Mouse (Mus musculus): Measurements from ENCODE around the gene Gm19426.

Gene Gm19426

DNA sequence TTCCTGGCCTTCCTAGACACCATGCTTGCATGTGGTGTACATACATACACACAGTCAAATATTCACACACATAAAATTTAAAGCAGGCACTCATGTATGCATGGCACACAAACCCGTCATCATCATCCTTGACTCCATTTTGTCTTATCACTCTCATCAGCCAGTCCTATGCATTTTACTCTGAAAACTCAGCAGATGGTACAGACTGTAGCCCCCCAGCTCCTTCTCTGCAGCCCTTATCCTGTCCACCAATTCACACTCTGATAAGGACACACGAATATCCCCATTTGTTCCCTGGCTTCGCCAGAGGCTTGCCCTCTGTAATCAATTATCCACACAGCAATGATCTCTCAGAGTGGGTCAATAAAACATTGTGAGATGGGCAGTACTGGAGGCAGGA is 22.3 kb downstream of the Gm19426 start:
- DNase-seq (ENCODE audit: low spot score in 2 of 2) = no peak

DNA sequence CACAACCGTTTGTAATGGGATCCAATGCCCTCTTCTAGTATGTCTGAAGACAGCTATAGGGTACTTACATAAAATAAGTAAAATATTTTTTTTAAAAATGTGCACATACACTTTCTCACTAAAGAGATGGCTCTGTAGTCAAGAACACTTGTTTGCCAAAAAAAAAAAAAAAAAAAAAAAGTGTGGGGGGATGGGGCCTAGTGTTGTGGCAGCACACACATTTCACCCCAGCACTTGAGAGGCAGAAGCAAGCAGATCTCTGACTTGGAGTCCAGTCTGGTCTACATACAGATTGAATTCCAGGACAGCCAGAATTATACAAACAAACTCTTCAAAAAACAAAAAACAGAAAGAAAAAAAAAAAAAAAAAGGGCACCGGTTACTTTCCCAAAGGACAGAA is 22.7 kb downstream of the Gm19426 start:
- DNase-seq (ENCODE audit: low spot score in 2 of 2) = no peak

DNA sequence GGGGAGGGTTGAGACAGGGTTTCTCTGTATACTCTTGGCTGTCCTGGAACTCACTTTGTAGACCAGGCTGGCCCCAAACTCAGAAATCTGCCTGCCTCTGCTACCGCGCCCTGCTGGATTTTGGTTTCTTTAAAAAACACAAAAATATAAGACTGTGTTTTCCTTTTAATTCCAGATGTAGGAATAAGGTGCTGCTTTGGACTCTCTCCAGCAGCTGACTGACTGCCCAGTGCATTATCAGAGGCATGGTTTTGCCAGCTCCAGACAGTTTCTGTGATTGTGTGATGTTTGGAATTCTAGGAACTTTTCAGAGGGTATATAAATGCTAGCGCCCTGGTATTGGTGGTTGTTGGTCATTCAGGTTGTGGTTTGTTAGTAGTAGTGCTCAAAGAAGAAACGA is 26.1 kb downstream of the Gm19426 start:
- no peak for DNase-seq (ENCODE audit: low spot score in 2 of 2)

DNA sequence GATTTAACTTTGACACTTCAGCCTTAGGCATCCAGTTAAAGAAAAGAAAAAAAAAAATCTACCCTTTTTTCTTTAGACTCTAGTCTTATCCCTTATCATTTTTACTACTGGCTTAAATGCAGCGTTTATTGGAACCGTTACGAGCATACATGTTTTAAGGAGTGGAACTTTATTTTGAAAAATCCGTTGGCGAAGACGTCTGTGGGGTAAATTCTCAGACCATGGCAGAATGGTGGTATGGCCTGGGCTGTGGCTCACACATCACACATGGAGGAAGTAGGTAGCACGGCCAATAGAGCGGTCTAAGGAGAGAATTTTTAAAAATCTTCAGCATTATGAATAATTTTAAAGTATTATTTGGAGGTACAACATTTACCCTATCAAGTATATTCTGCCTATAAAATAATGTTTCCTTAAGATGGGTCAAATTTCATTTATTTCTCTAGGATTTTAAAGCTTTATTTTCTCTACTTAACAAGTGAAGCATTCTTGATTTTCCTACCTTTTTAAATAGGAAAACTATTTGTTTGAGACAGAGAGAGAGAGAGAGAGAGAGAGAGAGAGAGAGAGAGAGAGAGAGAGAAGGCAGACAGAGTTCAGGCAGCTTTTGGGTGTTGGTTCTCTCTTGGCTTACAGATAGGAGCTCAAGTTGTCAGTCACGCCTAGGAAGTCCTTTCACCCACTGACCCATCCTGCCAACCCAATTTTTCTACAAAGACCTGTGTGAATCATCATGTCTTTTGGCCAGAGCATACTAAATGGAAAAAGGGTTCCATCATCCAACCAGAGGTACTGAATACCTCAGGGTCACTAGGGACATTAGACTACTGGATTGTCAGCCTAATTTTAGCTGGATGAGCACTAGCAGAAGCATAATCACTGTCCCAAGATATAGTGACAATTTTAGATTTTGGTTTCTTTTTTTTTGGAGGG is 26.8 kb downstream of the Gm19426 start:
- no peak for DNase-seq (ENCODE audit: low spot score in 2 of 2)

DNA sequence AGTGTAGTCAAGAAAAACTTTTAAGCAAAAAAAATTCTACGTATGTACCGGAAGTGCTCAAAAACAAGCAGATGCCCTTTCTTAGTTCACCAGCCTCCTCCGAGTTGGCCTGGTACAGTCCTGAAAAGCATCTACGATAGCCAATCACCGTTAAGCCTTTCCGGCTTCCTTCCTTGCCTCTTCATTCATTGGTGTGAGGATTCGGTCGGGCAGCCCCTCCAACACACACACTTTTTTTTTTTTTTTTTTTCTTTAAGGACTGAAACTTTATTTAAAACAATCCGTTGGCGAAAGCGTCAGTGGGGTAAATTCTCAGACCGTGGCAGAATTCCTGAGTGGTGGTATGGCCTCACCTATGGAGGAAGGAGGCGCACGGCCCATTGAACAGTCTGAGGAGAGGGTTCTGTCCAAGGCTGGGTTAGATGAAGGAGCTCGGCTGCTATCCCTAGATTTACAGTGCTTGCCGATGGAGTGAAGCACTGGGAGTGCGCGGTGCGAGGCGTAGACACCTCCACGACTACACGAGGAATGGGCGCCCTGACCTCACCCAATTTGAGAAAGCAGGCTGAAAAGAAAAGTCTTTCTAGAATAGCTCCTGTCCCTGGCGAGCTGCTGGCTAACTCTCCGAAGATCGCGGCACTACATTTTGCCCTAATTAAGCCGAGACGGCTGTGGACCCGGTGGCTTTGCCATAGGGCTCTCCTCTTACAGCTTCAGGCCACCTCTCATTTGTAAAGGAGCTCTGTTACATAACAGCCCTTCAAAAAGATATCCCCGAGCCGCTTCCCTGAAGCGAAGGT is 27.7 kb downstream of the Gm19426 start:
- peak in 1 of 2 experiments; percentile 75 for DNase-seq (ENCODE audit: low spot score in 2 of 2)

DNA sequence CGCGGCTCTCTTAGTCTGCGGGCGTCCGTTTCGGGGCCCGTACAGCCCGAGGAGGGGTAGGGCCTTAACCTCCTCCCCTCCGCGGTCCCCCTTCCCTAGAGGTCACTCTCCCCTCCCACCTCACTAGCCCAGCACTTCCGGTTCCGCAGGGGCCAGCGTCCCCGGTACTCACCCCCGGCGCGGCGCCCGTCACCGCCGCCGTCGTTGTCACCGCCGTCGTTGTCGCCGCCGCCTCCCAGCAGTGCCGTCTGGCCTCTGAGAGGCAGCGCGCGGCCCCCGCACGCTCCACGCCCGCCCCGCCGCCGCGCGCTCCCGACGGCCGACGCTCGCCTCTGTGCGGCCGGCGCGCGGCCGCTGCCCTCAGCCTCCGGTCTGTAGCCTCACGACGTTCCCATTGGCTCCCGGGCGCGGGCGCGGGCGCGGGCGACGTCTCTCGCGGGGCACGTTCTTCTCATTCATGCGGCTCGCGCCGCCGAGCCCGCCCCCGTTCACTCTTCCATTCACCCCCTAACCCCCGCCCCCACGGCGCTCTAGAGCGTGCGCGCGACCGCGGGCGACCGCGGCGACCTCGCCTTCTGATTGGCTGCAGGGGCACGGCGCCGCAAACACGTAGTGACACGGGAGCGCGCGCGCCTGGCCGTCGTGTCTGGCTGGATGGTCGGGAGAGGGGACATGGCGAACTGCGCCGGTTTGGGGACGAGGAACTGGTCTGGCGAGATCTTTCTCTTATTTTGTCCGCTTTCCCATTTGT is 28.5 kb downstream of the Gm19426 start, which contains the start of gene Zdhhc5:
Zdhhc5 (minus strand) TSS at position 370 of the 751 bp plus-strand sequence.
- DNase-seq (ENCODE audit: low spot score in 2 of 2) = peak; percentile 99

DNA sequence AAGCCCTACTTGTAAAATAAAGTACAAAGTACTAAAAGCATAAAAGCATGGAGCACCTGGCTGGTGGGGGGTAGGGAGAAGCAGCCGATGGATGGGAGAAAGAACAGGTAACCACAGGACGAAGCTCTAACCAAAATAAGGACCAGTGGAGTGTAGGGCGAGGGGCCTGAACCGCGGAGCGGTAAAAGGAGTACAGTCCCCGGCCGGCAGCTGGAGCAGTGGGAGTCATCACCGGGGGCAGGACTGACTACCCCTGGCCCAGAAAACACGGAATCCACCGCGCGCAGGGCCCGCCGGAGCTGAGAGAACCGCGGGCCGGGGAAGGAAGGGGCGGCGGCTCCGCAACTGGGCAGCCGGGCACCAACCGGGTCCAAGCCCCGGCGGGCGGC is 29.0 kb downstream of the Gm19426 start:
- no peak for DNase-seq (ENCODE audit: low spot score in 2 of 2)

DNA sequence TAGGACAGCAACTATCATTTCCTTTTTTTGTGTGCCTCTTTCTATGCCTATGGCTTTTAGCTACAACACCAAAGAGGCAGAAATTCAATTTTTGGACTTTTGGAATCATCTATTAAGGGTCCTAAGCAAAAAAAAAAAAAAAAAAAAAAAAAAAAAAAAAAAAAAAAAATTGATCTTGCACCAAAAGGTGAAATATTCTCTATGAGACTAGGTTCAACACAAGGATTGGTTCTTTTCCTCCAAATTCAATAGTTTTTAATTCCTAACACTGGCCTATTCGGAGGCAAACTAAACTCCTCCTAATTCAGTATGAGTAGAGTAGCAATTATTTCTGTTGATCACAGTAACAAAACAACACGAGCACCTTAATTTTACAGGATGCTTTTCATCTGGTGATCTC is 31.6 kb downstream of the Gm19426 start:
- DNase-seq (ENCODE audit: low spot score in 2 of 2) = no peak

DNA sequence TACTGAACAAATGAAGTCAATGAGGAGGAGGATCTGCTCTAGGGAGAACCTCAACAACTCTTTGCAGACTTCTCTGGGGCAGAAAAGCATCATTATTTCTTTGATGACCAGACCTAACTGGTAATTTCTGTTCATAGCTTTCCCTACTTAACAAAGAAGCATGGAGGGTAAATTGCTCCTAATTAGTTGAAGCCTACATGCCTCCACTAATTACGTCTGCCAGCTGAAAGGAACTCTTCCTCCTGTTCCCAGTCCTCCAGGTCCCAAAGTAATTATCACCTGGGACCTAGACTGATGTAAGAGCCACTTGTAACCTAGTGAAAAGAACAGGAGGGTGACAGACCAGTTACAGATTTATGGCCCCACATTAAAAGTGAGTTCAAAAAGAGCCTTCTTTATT is 35.9 kb downstream of the Gm19426 start:
- no peak for DNase-seq (ENCODE audit: low spot score in 2 of 2)

DNA sequence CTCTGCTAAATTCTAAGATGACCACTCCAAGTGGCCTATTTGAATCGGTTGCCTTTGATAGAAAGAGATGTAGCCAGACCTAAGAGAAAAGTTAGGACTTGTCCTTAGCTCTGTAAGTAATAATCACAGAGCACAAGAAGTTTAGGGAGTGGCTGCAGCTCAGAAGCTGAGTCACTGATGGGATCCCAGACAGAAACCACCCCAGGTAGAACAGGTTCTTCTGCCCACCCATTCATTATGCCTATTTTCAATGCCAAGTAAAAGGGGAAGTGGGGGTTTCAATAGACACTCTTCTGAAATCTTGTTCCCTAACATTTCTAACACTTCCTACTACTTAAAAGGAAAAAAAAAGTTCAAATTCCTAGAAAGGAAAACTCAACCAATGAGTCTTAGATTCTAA is 38.2 kb downstream of the Gm19426 start:
- DNase-seq (ENCODE audit: low spot score in 2 of 2) = no peak

DNA sequence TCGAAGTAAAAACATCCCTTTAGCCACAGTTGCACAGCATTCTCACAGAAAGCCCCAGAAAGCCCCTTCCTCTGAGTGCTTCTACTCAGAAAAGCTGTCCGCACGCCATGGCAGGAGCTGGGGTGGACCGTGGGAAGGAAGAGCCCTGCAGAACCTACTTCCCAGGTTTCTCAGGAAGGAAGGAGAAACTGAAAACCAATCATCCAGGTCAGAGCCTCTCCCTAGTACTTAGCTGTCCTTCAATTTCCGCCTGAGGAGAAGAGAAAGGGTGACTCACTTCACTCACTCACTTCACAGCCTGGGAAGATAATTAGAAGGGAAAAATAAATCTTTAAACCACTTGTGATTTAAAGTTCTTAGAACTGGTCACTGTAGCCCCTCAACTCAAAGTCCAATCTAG is 39.1 kb downstream of the Gm19426 start:
- no peak for DNase-seq (ENCODE audit: low spot score in 2 of 2)

DNA sequence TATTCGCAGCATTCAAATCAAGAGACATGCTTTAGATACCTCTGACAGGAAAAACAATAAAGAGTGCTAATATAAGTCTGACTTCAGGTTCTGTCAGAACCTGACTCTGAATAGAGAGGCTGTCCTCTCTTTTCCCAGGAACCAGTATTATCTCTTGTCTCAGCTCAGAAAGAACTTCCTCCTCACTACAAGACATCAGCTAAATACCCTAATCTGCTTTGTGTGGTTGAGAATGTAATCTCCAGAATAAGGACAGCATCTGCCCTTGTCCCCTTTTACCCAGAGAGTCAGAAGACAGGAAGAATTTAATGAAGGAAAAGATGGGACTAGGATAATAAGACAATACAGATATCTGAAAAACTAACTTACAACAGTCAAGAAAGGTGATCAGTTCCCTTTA is 40.0 kb downstream of the Gm19426 start:
- DNase-seq (ENCODE audit: low spot score in 2 of 2) = no peak

DNA sequence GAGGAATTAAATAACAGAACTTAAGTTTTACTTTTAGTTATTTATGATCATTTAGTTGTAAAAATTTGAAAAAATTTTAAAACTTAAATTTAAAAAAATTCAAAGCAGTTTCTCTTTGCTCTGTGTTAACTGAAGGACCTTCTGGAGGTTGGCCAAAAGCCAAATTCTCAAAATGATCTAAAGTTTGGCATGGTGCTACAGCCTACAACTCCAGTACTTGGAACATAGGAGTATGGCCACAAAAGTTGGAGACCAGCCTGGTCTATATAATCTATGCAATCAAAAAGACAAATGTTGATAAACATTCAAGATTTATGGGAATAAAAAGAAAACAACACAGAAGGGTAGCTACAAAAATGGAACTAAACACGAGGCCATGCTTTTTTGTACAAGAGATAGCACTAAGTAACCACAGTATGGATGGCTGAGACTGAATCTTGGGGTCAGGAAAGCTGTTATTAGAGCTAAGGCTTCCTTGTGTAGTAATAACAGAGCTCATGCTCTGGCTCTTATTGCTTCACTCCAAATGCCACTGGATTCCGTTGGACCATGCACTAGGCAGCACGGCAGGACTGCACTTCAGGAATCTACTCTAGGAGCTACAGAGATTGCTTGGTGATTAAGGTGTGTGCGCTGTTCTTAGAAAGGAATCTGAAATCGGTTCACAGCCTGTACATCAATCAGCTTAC is 48.3 kb downstream of the Gm19426 start:
- DNase-seq (ENCODE audit: low spot score in 2 of 2) = no peak

Data from urinary bladder, postnatal 4 days (tissue).